Mouse (Mus musculus) cortical plate, adult 2 months (tissue): ENCODE data around the gene Stox1.

Source experiments
- CTCF ChIP-seq: fragments of 200-500 bp; IDR thresholded peaks from 2 replicates; pipeline ENCODE4 v1.5.1; 2011; ENCODE audit warnings: mild to moderate bottlenecking, control low read depth, low read length; ENCODE audit not compliant: insufficient read depth; ENCODE audit errors: extremely low read depth
- POLR2A ChIP-seq: fragments of 200-500 bp; IDR thresholded peaks from 2 replicates; pipeline ENCODE4 v1.6.1; 2011; ENCODE audit warnings: mild to moderate bottlenecking, low read length, control low read depth; ENCODE audit not compliant: insufficient read depth; ENCODE audit errors: extremely low read depth

DNA sequence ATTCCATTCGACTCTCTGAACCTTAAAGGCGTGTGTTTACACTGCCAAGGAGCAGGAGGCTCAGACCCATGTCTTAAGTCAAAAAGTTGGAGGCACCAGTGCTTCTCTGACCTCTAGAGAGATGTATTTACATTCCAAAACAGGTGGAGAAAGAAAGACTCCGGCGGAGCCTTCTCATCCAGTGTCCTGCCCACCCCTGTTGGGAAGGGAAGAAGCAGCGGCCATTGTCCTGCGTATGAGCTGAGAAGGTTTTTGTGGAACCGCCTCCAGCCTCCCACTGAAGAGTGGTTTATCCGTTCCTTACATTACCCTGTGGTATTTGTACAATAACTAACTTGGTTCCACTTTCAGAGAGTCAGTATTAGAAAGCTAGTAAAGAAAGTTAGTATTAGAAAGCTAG lies 33.2 kb downstream of the Stox1 start:
- TF ChIP-seq CTCF: no peak
- TF ChIP-seq POLR2A: no peak
